Mouse (Mus musculus): Measurements from ENCODE around the gene Pabpc1l.

The Pabpc1l gene

DNA sequence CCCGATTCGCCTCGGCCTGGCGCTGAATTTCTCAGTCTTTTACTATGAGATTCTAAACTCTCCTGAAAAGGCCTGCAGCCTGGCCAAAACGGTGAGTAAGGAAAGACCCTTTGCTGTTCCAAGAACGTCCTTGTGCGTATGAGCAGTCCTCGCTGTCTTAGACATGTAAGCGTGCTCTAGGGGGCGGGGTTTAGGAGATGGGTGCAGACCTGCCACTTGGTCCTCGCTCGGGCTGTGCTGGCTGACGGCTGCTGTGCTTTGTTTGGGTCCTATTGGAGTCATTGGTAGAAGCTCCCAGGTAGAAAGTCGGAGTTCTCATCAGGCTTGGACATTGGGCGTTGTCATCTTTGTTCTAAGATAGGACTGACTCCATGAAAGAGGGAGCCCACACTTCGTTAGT, 9.9 kb upstream of the Pabpc1l start:
- no peaks in the 10 kb centered on the region for H3K9me3 ChIP-seq (ENCODE audit: low read length)
- no peak overlapping the region for H3K4me3 ChIP-seq (replicated peaks; ENCODE audit: low read length)
- H3K4me1 ChIP-seq (replicated peaks; ENCODE audit: low read depth, low read length) = peaks cover 44% of the 10 kb centered on the region
- H3K27me3 ChIP-seq (ENCODE audit: insufficient read depth, low read length) = no peaks in the 10 kb centered on the region
- peaks cover 89% of the 10 kb centered on the region for H3K36me3 ChIP-seq (ENCODE audit: insufficient read depth, low read length)
- TF ChIP-seq CTCF (conservative IDR thresholded peaks at IDR 0.05; ENCODE audit: low read length) (no peak), NANOG (IDR thresholded peaks at IDR 0.05; ENCODE audit: borderline replicate concordance, low read length) (no peak), POU5F1 (IDR thresholded peaks at IDR 0.05; ENCODE audit: borderline replicate concordance, low read length) (no peak)

DNA sequence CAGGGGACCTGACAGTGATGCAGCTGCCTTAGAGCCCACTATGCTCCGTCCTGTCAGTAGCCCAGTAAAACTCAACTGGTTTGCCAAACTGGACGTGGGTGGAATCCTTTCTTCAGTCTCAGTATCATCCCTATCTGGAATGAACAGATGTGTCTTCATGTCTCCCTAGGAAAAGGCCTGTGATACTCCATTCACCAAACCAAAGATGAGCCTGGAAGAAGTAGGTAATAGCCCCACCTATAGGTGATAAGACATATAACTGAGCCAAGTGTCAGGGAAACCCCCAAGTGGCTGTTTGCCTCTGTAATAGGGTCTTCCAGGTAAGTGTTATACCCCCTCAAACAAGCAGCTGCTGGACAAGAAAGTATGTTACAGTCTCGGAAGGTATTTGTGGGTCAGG, 6.3 kb upstream of the Pabpc1l start:
- Histone ChIP-seq H3K9me3 (ENCODE audit: low read length) (no peaks in the 10 kb centered on the region), H3K36me3 (ENCODE audit: insufficient read depth, low read length) (peaks cover 58% of the 10 kb centered on the region), H3K4me3 (replicated peaks; ENCODE audit: low read length) (no peak overlapping the region), H3K27me3 (ENCODE audit: insufficient read depth, low read length) (no peaks in the 10 kb centered on the region), H3K4me1 (replicated peaks; ENCODE audit: low read depth, low read length) (peaks cover 44% of the 10 kb centered on the region)
- TF ChIP-seq NANOG (IDR thresholded peaks at IDR 0.05; ENCODE audit: borderline replicate concordance, low read length) = no peak
- no peak for TF ChIP-seq CTCF (conservative IDR thresholded peaks at IDR 0.05; ENCODE audit: low read length)
- TF ChIP-seq POU5F1 (IDR thresholded peaks at IDR 0.05; ENCODE audit: borderline replicate concordance, low read length) = no peak

DNA sequence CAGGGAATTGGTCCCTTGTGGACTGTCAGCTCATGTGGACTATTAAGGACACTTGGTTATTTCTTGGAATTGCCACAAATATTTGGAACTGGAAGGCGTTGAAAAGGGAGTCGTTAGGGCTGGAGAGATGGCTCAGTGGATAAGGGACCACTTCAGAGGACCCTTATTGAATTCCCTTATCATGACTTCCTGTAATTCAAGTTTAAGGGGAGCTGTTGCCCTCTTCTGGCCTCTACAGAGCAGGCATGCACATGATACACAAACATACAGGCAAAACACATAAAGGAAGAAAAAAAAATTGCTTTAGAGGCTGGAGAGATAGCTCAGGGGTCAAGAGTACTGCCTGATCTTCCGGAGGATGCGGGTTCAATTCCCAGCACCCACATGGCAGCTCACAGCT, 5.3 kb upstream of the Pabpc1l start:
- TF ChIP-seq POU5F1 (IDR thresholded peaks at IDR 0.05; ENCODE audit: borderline replicate concordance, low read length) (no peak), CTCF (conservative IDR thresholded peaks at IDR 0.05; ENCODE audit: low read length) (no peak), NANOG (IDR thresholded peaks at IDR 0.05; ENCODE audit: borderline replicate concordance, low read length) (no peak)
- Histone ChIP-seq H3K27me3 (ENCODE audit: insufficient read depth, low read length) (peaks cover under 1% of the 10 kb centered on the region; the same call in 1 of the 2 replicates), H3K9me3 (ENCODE audit: low read length) (no peaks in the 10 kb centered on the region), H3K4me3 (replicated peaks; ENCODE audit: low read length) (no peak overlapping the region), H3K36me3 (ENCODE audit: insufficient read depth, low read length) (peaks cover 47% of the 10 kb centered on the region), H3K4me1 (replicated peaks; ENCODE audit: low read depth, low read length) (peaks cover 40% of the 10 kb centered on the region)

DNA sequence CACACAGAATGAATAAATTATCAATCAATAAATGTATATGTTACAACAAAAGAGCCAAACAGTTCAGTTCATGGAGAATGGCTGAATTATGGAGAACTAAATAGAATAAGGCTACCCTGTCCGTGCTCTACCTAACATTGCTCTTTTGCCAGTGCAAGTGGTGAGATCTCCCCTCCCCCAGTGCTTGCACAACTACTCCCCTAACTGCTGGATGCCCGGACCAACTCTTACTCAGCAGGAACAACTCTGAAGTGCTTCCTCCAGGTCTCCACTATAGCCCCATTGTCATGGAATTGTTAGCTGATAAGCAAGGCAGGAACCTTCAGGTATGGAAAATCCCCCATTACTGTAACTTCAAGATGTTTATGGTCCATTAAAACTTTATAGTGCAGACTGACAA, 3.1 kb upstream of the Pabpc1l start:
- TF ChIP-seq POU5F1 (IDR thresholded peaks at IDR 0.05; ENCODE audit: borderline replicate concordance, low read length) = no peak
- TF ChIP-seq NANOG (IDR thresholded peaks at IDR 0.05; ENCODE audit: borderline replicate concordance, low read length) = no peak
- no peak for TF ChIP-seq CTCF (conservative IDR thresholded peaks at IDR 0.05; ENCODE audit: low read length)
- Histone ChIP-seq H3K4me1 (replicated peaks; ENCODE audit: low read depth, low read length) (peaks cover 42% of the 10 kb centered on the region), H3K9me3 (ENCODE audit: low read length) (no peaks in the 10 kb centered on the region), H3K27me3 (ENCODE audit: insufficient read depth, low read length) (peaks cover 13% of the 10 kb centered on the region; the same call in 1 of the 2 replicates), H3K4me3 (replicated peaks; ENCODE audit: low read length) (no peak overlapping the region), H3K36me3 (ENCODE audit: insufficient read depth, low read length) (peaks cover 26% of the 10 kb centered on the region)

DNA sequence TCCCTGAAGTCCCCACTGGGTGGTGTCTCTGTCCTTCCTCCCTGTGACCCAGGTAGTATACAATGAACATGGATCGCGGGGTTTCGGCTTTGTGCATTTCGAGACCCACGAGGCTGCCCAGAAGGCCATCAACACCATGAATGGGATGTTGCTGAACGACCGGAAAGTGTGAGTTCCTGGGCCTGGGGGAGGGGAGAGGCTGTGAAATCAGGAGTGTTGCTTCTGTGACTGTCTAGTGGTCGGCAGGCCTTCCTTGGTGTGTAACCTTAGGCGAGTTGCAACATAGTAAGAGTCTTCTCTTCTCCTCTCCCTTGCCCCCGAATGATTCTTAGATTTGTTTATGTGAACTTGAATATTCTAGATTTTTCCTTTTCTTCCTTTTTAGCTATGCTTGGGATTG, 5.9 kb downstream of the Pabpc1l start:
- no peaks in the 10 kb centered on the region for H3K36me3 ChIP-seq (ENCODE audit: insufficient read depth, low read length)
- TF ChIP-seq NANOG (IDR thresholded peaks at IDR 0.05; ENCODE audit: borderline replicate concordance, low read length) (no peak), POU5F1 (IDR thresholded peaks at IDR 0.05; ENCODE audit: borderline replicate concordance, low read length) (no peak)
- H3K4me3 ChIP-seq (replicated peaks; ENCODE audit: low read length) = no peak overlapping the region
- H3K27me3 ChIP-seq (ENCODE audit: insufficient read depth, low read length) = peaks cover 7% of the 10 kb centered on the region; the same call in 1 of the 2 replicates
- H3K4me1 ChIP-seq (replicated peaks; ENCODE audit: low read depth, low read length) = peaks cover 8% of the 10 kb centered on the region
- H3K9me3 ChIP-seq (ENCODE audit: low read length) = no peaks in the 10 kb centered on the region

DNA sequence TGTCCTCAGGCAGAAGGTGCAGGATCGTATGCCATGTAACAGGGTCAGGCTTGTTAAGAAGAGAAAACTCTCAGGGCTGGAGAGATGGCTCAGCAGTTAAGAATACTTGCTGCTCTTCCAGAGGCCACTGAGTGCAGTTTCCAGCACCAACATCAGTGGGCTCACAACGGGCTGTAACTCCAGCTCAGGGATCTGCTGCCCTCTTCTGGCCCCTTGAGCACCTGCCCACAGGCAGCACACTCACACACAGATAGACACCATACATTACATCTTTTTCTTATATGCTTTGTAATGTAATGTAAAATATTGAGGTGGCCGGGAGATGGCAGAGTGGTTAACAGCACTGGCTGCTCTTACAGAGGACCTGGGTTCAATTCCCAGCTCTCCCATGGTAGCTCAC, 7.7 kb downstream of the Pabpc1l start:
- no peaks in the 10 kb centered on the region for H3K9me3 ChIP-seq (ENCODE audit: low read length)
- no peak overlapping the region for H3K4me3 ChIP-seq (replicated peaks; ENCODE audit: low read length)
- no peaks in the 10 kb centered on the region for H3K36me3 ChIP-seq (ENCODE audit: insufficient read depth, low read length)
- TF ChIP-seq CTCF (conservative IDR thresholded peaks at IDR 0.05; ENCODE audit: low read length) = peak; percentile 57
- no peak for TF ChIP-seq NANOG (IDR thresholded peaks at IDR 0.05; ENCODE audit: borderline replicate concordance, low read length)
- no peaks in the 10 kb centered on the region for H3K27me3 ChIP-seq (ENCODE audit: insufficient read depth, low read length)
- peaks cover 13% of the 10 kb centered on the region for H3K4me1 ChIP-seq (replicated peaks; ENCODE audit: low read depth, low read length)

DNA sequence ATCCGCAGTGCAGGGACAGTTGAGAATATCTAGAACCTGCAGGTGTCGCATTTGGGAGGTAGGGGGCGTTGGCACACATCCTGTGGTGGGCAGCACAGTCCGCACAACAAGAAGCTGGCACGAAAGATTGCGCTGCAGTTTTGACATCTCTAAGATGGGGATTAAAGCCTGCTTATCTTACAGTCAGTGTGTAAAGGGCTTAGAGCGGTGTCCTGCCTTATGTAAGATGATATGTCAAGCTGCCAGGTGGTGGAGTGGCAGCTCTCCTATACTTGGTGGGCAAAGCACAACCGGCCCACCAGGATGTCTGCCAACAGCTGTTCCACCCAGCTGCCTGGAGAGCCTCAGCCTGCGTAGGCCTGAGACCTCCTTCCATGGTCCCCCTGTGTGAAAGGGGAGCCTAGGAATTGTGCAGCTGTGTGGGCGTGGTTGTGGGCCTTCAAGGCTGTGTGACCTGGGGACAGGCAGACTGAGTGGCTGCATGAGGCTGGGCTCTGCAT, 11.3 kb downstream of the Pabpc1l start:
- H3K9me3 ChIP-seq (ENCODE audit: low read length) = no peaks in the 10 kb centered on the region
- H3K27me3 ChIP-seq (ENCODE audit: insufficient read depth, low read length) = no peaks in the 10 kb centered on the region
- no peak overlapping the region for H3K4me3 ChIP-seq (replicated peaks; ENCODE audit: low read length)
- peaks cover 13% of the 10 kb centered on the region for H3K4me1 ChIP-seq (replicated peaks; ENCODE audit: low read depth, low read length)
- TF ChIP-seq POU5F1 (IDR thresholded peaks at IDR 0.05; ENCODE audit: borderline replicate concordance, low read length) (no peak), CTCF (conservative IDR thresholded peaks at IDR 0.05; ENCODE audit: low read length) (peak; percentile 21), NANOG (IDR thresholded peaks at IDR 0.05; ENCODE audit: borderline replicate concordance, low read length) (no peak)
- no peaks in the 10 kb centered on the region for H3K36me3 ChIP-seq (ENCODE audit: insufficient read depth, low read length)

DNA sequence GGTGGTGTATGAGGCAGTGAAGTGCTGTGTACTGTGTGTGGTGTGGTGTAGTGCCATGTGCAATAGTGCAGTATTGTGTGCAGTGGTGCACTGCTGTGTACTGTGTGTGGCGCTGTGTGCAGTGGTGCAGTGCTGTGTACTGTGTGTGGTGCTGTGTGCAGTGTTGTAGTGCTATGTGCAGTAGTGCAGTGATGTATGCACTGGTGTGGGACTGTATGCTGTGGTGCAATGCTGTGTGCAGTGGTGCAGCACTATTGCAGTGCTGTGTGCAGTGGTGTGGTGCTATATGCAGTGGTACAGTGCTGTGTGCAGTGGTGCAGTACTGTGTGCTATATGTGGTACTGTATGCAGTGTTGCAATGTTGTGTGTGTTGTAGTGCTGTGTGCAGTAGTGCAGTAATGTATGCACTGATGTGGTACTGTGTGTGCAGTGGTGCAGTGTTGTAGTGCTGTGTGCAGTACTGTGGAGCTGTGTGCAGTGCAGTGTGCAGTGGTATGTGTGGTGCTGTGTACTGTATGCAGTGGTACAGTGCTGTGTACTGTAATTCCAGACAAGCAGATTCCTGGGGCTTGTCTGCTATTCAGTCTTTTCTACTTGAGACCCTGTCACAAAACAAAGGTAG, 13.3 kb downstream of the Pabpc1l start:
- Histone ChIP-seq H3K27me3 (ENCODE audit: insufficient read depth, low read length) (no peaks in the 10 kb centered on the region), H3K4me1 (replicated peaks; ENCODE audit: low read depth, low read length) (peaks cover 5% of the 10 kb centered on the region), H3K4me3 (replicated peaks; ENCODE audit: low read length) (no peak overlapping the region), H3K9me3 (ENCODE audit: low read length) (no peaks in the 10 kb centered on the region), H3K36me3 (ENCODE audit: insufficient read depth, low read length) (no peaks in the 10 kb centered on the region)
- no peak for TF ChIP-seq NANOG (IDR thresholded peaks at IDR 0.05; ENCODE audit: borderline replicate concordance, low read length)
- TF ChIP-seq CTCF (conservative IDR thresholded peaks at IDR 0.05; ENCODE audit: low read length) = no peak
- TF ChIP-seq POU5F1 (IDR thresholded peaks at IDR 0.05; ENCODE audit: borderline replicate concordance, low read length) = no peak

DNA sequence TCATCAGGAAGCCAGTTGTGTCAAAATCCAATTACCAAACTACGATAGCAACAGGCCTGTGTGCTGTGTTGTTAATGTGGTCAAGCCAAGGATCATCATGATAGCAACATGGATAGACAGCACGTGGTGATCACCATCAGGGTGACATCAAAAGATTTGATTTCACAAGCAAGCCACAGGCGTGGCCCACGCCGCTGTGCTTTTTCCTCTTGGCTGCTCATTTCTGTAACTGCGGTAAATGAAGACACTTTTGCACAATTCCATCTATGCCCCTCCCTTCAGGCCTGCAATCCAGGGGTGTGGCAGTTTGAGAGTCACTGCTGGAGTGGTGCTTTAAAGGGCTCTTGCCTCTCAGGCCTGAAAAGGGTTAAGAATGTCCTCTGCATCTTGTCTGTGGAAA, 15.7 kb downstream of the Pabpc1l start:
- Histone ChIP-seq H3K36me3 (ENCODE audit: insufficient read depth, low read length) (no peaks in the 10 kb centered on the region), H3K9me3 (ENCODE audit: low read length) (no peaks in the 10 kb centered on the region), H3K4me3 (replicated peaks; ENCODE audit: low read length) (no peak overlapping the region), H3K4me1 (replicated peaks; ENCODE audit: low read depth, low read length) (peaks cover 5% of the 10 kb centered on the region), H3K27me3 (ENCODE audit: insufficient read depth, low read length) (no peaks in the 10 kb centered on the region)
- TF ChIP-seq NANOG (IDR thresholded peaks at IDR 0.05; ENCODE audit: borderline replicate concordance, low read length) (no peak), CTCF (conservative IDR thresholded peaks at IDR 0.05; ENCODE audit: low read length) (no peak), POU5F1 (IDR thresholded peaks at IDR 0.05; ENCODE audit: borderline replicate concordance, low read length) (no peak)

Measured in E14TG2a.4 (cell line).